Mouse (Mus musculus): ENCODE measurements around the gene 0610030E20Rik.

The 0610030E20Rik gene

GRCm38 (mm10) chr6:72371147-72371546 lies 24.0 kb downstream of the 0610030E20Rik start:
- DNase-seq, result no peak

- DNase-seq, result no peak
Measured at GRCm38 (mm10) chr6:72371571-72371970, 24.5 kb downstream of the 0610030E20Rik start.

GRCm38 (mm10) chr6:72373184-72373583 lies 26.1 kb downstream of the 0610030E20Rik start:
- no peak for DNase-seq

GRCm38 (mm10) chr6:72374206-72374605 lies 27.1 kb downstream of the 0610030E20Rik start:
- no peak for DNase-seq

GRCm38 (mm10) chr6:72374820-72375563 lies 27.9 kb downstream of the 0610030E20Rik start:
- no peak for DNase-seq

GRCm38 (mm10) chr6:72378510-72379234 lies 31.6 kb downstream of the 0610030E20Rik start:
- DNase-seq, result no peak

- no peak for DNase-seq
Measured at GRCm38 (mm10) chr6:72379377-72380130, 32.4 kb downstream of the 0610030E20Rik start.

- DNase-seq, result peak; percentile 83 to 87
Measured at GRCm38 (mm10) chr6:72380131-72380770, 33.1 kb downstream of the 0610030E20Rik start, which contains the start of gene Vamp5. TSS of gene Vamp5 (minus strand) at chr6:72380468.

- no peak for DNase-seq
Measured at GRCm38 (mm10) chr6:72382494-72382893, 35.4 kb downstream of the 0610030E20Rik start.

GRCm38 (mm10) chr6:72383142-72383820 lies 36.2 kb downstream of the 0610030E20Rik start:
- no peak for DNase-seq

- DNase-seq, result no peak
Measured at GRCm38 (mm10) chr6:72383952-72384351, 36.8 kb downstream of the 0610030E20Rik start.

- DNase-seq, result no peak
Measured at GRCm38 (mm10) chr6:72385258-72385657, 38.1 kb downstream of the 0610030E20Rik start.

- no peak for DNase-seq
Measured at GRCm38 (mm10) chr6:72386561-72386960, 39.4 kb downstream of the 0610030E20Rik start.

GRCm38 (mm10) chr6:72387816-72388215 lies 40.7 kb downstream of the 0610030E20Rik start:
- DNase-seq, result no peak

GRCm38 (mm10) chr6:72388266-72388665 lies 41.1 kb downstream of the 0610030E20Rik start:
- no peak for DNase-seq

GRCm38 (mm10) chr6:72388791-72389329 lies 41.7 kb downstream of the 0610030E20Rik start:
- DNase-seq, result no peak

GRCm38 (mm10) chr6:72389471-72389940 lies 42.4 kb downstream of the 0610030E20Rik start:
- DNase-seq, result no peak

- peak; percentile 50 to 59 for DNase-seq
Measured at GRCm38 (mm10) chr6:72389941-72390771, 43.0 kb downstream of the 0610030E20Rik start, which contains the start of gene Vamp8. TSS of gene Vamp8 (minus strand) at chr6:72390703.

- DNase-seq, result no peak
Measured at GRCm38 (mm10) chr6:72390795-72391521, 43.8 kb downstream of the 0610030E20Rik start.

- no peak for DNase-seq
Measured at GRCm38 (mm10) chr6:72392341-72392740, 45.2 kb downstream of the 0610030E20Rik start.
